Mouse (Mus musculus) neural tube, embryonic 12.5 days (tissue): ENCODE results near the gene Pin1rt1. TPM values are rescaled to one million over a fixed set of nuclear protein-coding genes. Genes with fewer than 3 reads are reported as not detected.
A peak's percentile ranks its signal among the peaks of the same experiment; 100 is the strongest.

Experiments used
- ATAC-seq: fragments of 200-750 bp; cut with Nextera tagmentation; 2 replicates; pipeline ENCODE4 v1.8.0; 2017; ENCODE audit warnings: low read depth, mild to moderate bottlenecking, moderate TSS enrichment, moderate library complexity; ENCODE audit not compliant: low FRiP score
- H3K27ac ChIP-seq: fragments of 300-500 bp; sonication (generic); 2 replicates; pipeline ENCODE4 v1.5.1; 2016
- H3K27me3 ChIP-seq: fragments of 300-500 bp; sonication (generic); replicated peaks from 2 replicates; pipeline ENCODE4 v1.6.1; 2016; ENCODE audit warnings: mild to moderate bottlenecking
- H3K36me3 ChIP-seq: fragments of 300-500 bp; sonication (generic); 2 replicates; pipeline ENCODE4 v1.6.1; 2016; ENCODE audit warnings: mild to moderate bottlenecking
- H3K4me1 ChIP-seq: fragments of 300-500 bp; sonication (generic); 2 replicates; pipeline ENCODE4 v1.6.1; 2016
- H3K4me2 ChIP-seq: fragments of 300-500 bp; sonication (generic); replicated peaks from 2 replicates; pipeline ENCODE4 v1.6.1; 2016; ENCODE audit warnings: mild to moderate bottlenecking
- H3K4me3 ChIP-seq: fragments of 300-500 bp; sonication (generic); 2 replicates; pipeline ENCODE4 v1.5.1; 2016
- H3K9ac ChIP-seq: fragments of 300-500 bp; sonication (generic); 2 replicates; pipeline ENCODE4 v1.6.1; 2016; ENCODE audit warnings: mild to moderate bottlenecking
- H3K9me3 ChIP-seq: fragments of 300-500 bp; sonication (generic); 2 replicates; pipeline ENCODE4 v1.6.1; 2016; ENCODE audit warnings: mild to moderate bottlenecking
- WGBS: fragments of 180-500 bp; shearing (Covaris S2); methylation state at CpG from one replicate; pipeline ENCODE4 v1.1.7; 2016; 5-methylcytosine and 5-hydroxymethylcytosine counted together
- polyA plus RNA-seq: library from polyadenylated mRNA; unstranded; fragments of >200 nt; fragmentation: Nextera tagmentation; extraction: Ambion mirVana; gene quantifications from 2 replicates; pipeline ENCODE4 v1.2.1, GENCODE M21; 2016

The Pin1rt1 gene
- polyA plus RNA-seq, 1 experiment from 2014 or later: not detected

DNA sequence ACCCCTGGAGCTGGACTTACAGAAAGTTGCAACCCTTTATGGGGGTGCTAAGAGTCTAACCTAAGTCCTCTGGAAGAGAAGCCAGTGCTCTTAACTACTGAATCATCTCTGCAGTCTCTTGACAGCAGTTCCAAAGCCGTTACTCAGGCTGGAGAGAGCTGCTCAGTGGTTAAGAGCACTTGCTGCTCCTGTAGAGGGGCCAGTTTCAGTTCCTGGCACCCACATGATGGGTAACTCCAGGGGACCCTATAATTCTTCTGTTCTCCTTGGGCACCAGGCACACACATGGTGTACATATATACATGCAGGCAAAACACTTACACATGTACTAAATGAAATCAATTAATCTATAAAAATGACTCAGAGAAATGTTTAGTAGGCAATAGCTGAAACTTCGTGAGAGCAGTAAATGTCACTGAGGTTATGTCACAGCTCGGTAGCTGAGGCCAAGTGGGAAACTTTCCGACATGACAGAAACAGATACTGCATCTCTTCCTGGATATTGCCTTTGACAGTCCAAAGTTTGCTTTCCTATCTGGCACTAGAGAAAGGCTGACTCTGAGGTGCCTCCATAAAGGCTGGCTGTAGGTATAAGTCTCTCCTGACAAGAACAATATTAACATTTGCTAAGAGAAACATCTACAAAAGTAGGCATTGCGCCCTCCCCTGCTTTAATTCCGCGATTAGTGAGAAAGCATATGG lies 24.2 kb upstream of the Pin1rt1 start:
- no peak overlapping the region for H3K4me2 ChIP-seq
- no peak overlapping the region for H3K4me3 ChIP-seq
- H3K9me3 ChIP-seq: no peaks in the 10 kb centered on the region
- peaks cover 26% of the 10 kb centered on the region for H3K27me3 ChIP-seq
- ATAC-seq: no peak
- H3K4me1 ChIP-seq: peaks cover 15% of the 10 kb centered on the region; the same call in 1 of the 2 replicates
- WGBS: 64% methylated on average over 7 of the region's 7 CpGs
- no peak overlapping the region for H3K9ac ChIP-seq
- no peak overlapping the region for H3K27ac ChIP-seq
- H3K36me3 ChIP-seq: no peaks in the 10 kb centered on the region

DNA sequence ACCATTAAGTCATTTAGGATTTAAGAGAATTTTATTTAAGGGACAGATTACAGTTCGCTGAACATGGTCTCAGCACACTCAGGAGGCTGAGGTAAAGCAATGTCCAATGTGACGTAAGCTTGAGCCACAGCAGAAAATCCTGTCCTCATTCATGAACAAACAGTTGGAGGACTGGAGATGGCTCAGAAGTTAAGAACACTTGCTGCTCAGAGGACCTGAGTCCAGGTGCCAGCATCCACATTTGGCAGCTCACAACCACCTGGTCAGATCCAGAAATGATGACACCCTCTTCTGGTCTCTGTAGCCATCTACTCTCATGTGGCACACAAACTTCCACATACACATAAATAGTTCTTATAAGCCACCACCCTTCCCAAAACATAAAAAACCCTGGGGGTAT lies 23.5 kb upstream of the Pin1rt1 start:
- WGBS: 94% methylated on average over 2 of the region's 2 CpGs
- Histone ChIP-seq H3K9me3 (no peaks in the 10 kb centered on the region), H3K9ac (no peak overlapping the region), H3K4me3 (no peak overlapping the region), H3K4me1 (peaks cover 15% of the 10 kb centered on the region; the same call in 1 of the 2 replicates), H3K27ac (no peak overlapping the region), H3K27me3 (peaks cover 26% of the 10 kb centered on the region), H3K4me2 (no peak overlapping the region), H3K36me3 (no peaks in the 10 kb centered on the region)
- no peak for ATAC-seq

DNA sequence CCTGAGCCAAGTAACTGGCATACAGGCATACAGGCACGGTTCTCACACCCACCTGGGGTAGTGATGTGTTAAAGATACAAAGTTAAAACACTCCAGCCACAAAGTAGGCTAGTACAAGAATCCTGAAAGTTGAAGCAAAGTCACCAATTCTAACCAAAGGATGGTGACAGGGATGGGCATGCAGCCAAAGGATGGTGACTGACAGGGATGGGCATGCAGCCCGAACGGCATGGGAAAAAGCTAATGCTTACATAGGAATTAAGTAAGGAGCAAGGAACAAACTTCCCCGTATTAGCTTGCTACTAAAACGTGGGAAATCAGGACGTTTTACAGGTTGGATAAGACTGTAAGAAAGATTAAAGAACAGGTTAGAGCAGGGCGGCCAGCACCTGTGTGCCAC lies 20.1 kb upstream of the Pin1rt1 start:
- Histone ChIP-seq H3K4me3 (no peak overlapping the region), H3K27ac (no peak overlapping the region), H3K36me3 (no peaks in the 10 kb centered on the region), H3K27me3 (peaks cover 4% of the 10 kb centered on the region), H3K9me3 (no peaks in the 10 kb centered on the region), H3K4me1 (no peaks in the 10 kb centered on the region), H3K9ac (no peak overlapping the region), H3K4me2 (no peak overlapping the region)
- ATAC-seq: no peak
- 78% methylated on average over 7 of the region's 7 CpGs for WGBS

DNA sequence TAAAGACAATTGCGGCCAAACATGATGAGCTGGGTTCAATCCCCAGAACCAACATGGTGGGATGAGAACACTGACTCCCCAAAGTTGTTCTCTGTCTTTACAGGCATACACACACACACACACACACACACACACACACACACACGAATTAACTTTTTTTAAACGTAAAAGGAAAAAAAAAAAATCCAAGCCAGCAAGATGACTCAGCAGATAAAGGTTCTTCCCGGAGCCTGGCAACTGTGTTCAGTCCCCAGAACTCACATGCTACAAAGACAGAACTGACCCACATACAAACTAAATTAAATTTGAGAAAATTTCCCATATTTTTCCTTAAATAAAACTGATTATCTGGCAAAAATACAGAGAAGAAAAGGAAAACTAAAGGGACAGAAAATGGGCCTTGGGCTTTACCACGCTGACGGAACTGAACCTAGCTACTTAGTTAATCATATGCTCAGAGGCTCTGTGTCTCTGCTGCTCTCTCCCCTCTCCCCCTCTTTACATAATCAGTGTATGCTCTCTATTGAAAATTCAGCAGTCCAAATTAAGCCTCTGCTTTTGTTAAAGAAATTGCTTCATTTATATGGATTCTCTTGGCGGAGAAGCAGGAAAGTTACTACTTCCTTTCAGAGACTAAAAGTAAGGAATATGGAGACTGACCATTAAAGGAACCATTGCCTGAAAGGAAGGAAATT lies 16.5 kb upstream of the Pin1rt1 start:
- Histone ChIP-seq H3K27ac (no peak overlapping the region), H3K4me3 (no peak overlapping the region), H3K4me1 (no peaks in the 10 kb centered on the region), H3K36me3 (no peaks in the 10 kb centered on the region), H3K4me2 (no peak overlapping the region), H3K27me3 (no peaks in the 10 kb centered on the region), H3K9ac (no peak overlapping the region), H3K9me3 (no peaks in the 10 kb centered on the region)
- ATAC-seq: no peak
- 85% methylated on average over 7 of the region's 7 CpGs for WGBS

DNA sequence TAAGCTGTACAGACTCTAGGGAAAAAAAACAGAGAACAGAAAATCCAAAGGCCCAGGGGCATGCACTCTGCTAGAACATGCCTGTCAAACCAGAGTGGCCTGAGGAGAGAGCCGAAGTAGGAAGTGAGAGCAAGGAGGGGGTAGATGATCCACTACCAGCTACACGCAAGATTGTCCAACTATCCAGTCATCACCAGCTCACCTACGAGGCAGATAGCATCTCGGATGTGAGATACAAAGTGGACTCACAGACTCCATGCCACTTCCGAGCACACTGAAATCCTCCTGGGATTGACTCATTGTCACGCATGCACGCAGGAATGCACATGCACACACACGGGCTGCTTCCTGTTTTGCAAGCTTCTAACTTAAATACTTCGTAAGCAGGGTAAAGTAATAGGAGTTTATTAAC lies 15.9 kb upstream of the Pin1rt1 start:
- H3K9ac ChIP-seq: no peak overlapping the region
- H3K27ac ChIP-seq: no peak overlapping the region
- WGBS: 82% methylated on average over 9 of the region's 9 CpGs
- H3K4me3 ChIP-seq: no peak overlapping the region
- H3K4me2 ChIP-seq: no peak overlapping the region
- no peak for ATAC-seq
- H3K9me3 ChIP-seq: no peaks in the 10 kb centered on the region
- no peaks in the 10 kb centered on the region for H3K4me1 ChIP-seq
- H3K36me3 ChIP-seq: no peaks in the 10 kb centered on the region
- no peaks in the 10 kb centered on the region for H3K27me3 ChIP-seq

DNA sequence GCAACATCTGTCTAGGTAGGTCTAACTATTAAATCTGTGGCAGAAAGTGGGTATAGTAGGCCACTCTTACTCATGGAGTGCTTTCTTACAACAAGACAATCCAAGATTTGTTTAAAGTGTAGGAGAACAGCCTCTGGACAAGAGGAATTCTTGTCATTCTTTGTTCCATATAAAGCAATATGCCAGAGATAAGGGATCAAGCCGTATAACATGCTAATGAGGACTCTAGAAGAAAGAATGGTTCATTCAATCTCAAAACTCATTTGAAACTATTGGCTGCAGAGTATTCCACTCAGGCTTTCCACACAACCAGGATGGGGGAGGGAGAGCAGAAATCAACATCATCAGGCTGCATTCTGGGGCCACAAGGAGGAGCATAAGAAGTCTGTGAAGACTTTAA lies 11.2 kb upstream of the Pin1rt1 start:
- H3K9me3 ChIP-seq: no peaks in the 10 kb centered on the region
- ATAC-seq: no peak
- H3K4me1 ChIP-seq: no peaks in the 10 kb centered on the region
- no peaks in the 10 kb centered on the region for H3K27me3 ChIP-seq
- H3K4me2 ChIP-seq: no peak overlapping the region
- 68% methylated on average over 1 of the region's 1 CpGs for WGBS
- no peaks in the 10 kb centered on the region for H3K36me3 ChIP-seq
- no peak overlapping the region for H3K27ac ChIP-seq
- H3K4me3 ChIP-seq: no peak overlapping the region
- H3K9ac ChIP-seq: no peak overlapping the region

DNA sequence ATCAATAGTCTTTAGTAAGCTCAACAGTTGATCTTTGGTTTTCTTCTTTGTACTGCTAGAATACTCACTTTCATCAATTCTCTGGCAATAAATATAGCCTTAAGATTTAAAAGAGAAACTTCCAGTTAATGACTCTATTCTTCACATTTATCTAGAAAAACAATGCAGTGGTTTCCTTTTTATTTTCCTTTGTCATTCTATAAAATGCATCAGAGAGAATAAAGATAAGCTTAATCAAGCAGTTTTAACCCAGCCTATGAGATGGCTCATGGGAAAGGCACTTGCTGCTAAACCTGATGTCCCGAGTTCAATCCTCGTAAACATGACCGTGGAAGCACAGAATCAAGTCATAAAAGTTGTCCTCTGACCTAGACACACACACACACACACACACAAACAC lies 5.8 kb upstream of the Pin1rt1 start:
- Histone ChIP-seq H3K27me3 (no peaks in the 10 kb centered on the region), H3K36me3 (no peaks in the 10 kb centered on the region), H3K9ac (no peak overlapping the region), H3K27ac (no peak overlapping the region), H3K4me3 (no peak overlapping the region), H3K4me2 (no peak overlapping the region), H3K4me1 (no peaks in the 10 kb centered on the region), H3K9me3 (no peaks in the 10 kb centered on the region)
- ATAC-seq: no peak
- 60% methylated on average over 3 of the region's 3 CpGs for WGBS

DNA sequence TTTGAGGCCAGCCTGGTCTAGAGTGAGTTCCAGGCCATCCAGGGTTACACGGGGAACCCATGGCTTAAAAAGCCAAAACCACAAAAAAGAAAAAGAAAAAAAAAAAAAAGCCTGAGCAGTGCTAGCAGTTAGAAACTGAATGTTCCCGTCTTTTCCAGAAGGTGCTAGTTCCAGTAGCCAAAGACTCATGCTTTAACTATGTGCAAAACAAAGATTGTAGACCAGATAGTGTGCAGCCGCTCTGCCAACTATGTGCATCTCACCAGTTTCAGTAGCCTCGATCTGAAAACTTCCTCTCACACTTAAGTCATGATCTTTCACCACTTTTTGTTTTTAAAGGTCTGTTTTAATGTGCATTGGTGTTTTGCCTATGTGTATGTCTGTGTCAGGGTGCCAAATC lies 1.6 kb upstream of the Pin1rt1 start:
- Histone ChIP-seq H3K36me3 (no peaks in the 10 kb centered on the region), H3K4me1 (no peaks in the 10 kb centered on the region), H3K4me2 (no peak overlapping the region), H3K27me3 (no peaks in the 10 kb centered on the region), H3K27ac (no peak overlapping the region), H3K9ac (no peak overlapping the region), H3K4me3 (no peak overlapping the region), H3K9me3 (no peaks in the 10 kb centered on the region)
- 90% methylated on average over 4 of the region's 4 CpGs for WGBS
- no peak for ATAC-seq

DNA sequence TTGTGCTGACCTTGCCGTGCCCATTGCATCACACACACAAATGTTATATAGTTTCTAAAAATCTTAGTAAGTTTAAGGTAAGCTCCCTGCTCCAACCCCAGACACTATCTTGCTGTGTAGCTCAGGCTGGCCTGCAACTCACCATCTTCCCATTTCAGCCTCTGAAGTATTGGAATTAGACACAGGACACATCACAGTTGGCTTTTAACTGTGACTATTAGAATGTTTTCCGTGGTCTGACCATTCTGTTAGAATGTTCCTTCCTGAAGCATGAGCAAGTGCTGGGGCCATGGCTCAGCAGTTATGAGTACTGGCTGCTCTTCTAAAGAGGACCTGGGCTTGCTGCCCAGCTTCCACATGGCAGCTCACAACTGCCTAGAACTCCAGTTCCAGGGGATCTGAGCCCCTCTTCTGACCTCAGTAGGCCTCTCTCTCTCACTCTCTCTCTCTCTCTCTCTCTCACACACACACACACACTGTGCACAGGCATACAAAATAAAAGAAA lies 1.1 kb upstream of the Pin1rt1 start:
- Histone ChIP-seq H3K4me2 (no peak overlapping the region), H3K27me3 (no peaks in the 10 kb centered on the region), H3K36me3 (no peaks in the 10 kb centered on the region), H3K4me3 (no peak overlapping the region), H3K4me1 (no peaks in the 10 kb centered on the region), H3K9ac (no peak overlapping the region), H3K9me3 (no peaks in the 10 kb centered on the region), H3K27ac (no peak overlapping the region)
- no peak for ATAC-seq
- WGBS: 94% methylated on average over 2 of the region's 2 CpGs

DNA sequence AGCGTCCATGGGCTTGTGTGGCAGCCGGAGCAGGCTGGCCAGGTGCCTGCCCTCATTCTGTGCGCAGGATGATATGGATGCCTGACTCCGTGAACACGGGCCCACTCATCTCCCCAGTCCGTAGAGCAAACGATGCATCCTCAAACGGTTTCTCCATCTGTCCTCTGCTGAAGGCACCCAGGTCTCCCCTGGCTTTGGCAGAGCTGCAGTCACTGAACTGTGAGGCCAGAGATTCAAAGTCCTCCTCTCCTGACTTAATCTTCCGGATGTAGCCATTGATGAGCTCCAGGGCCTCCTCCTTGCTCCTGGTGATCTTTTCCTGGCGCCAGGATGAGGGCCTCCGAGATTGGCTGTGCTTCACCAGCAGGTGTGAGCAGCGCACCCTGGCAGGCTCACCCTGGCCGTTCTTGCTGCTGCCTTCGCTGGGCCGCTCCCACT lies 1.9 kb downstream of the Pin1rt1 start:
- no peak overlapping the region; the same call in 1 of the 2 replicates for H3K4me2 ChIP-seq
- H3K4me1 ChIP-seq: peaks cover 13% of the 10 kb centered on the region
- H3K36me3 ChIP-seq: no peaks in the 10 kb centered on the region
- no peak overlapping the region for H3K4me3 ChIP-seq
- H3K9ac ChIP-seq: no peak overlapping the region
- H3K27me3 ChIP-seq: no peaks in the 10 kb centered on the region
- H3K27ac ChIP-seq: no peak overlapping the region
- ATAC-seq: no peak
- no peaks in the 10 kb centered on the region for H3K9me3 ChIP-seq
- WGBS: 31% methylated on average over 15 of the region's 15 CpGs

DNA sequence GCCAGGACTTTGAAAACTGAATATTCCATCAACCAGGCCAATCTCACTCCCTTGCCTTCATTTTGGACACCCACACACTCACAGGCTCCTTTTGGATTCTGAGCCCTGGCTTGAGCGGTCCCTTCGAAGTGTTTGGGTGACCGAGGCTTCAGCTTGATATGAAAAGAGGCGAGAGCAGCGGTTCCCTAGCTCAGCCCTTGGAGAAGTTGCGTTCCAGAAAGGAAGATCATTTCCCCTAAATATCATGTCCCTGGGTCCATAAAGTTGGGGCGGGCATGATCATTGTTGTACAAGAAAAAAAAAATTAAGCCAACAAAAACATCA lies 3.7 kb downstream of the Pin1rt1 start:
- H3K4me3 ChIP-seq: peak overlapping the region; percentile 84
- H3K4me2 ChIP-seq: peak overlapping the region; percentile 65
- H3K4me1 ChIP-seq: peaks cover 13% of the 10 kb centered on the region
- H3K27ac ChIP-seq: peak overlapping the region; percentile 81; the same call in 1 of the 2 replicates
- peak; percentile 34 for ATAC-seq
- 2% methylated on average over 7 of the region's 7 CpGs for WGBS
- peak overlapping the region; percentile 93 for H3K9ac ChIP-seq
- H3K9me3 ChIP-seq: no peaks in the 10 kb centered on the region
- H3K36me3 ChIP-seq: no peaks in the 10 kb centered on the region
- H3K27me3 ChIP-seq: no peaks in the 10 kb centered on the region

DNA sequence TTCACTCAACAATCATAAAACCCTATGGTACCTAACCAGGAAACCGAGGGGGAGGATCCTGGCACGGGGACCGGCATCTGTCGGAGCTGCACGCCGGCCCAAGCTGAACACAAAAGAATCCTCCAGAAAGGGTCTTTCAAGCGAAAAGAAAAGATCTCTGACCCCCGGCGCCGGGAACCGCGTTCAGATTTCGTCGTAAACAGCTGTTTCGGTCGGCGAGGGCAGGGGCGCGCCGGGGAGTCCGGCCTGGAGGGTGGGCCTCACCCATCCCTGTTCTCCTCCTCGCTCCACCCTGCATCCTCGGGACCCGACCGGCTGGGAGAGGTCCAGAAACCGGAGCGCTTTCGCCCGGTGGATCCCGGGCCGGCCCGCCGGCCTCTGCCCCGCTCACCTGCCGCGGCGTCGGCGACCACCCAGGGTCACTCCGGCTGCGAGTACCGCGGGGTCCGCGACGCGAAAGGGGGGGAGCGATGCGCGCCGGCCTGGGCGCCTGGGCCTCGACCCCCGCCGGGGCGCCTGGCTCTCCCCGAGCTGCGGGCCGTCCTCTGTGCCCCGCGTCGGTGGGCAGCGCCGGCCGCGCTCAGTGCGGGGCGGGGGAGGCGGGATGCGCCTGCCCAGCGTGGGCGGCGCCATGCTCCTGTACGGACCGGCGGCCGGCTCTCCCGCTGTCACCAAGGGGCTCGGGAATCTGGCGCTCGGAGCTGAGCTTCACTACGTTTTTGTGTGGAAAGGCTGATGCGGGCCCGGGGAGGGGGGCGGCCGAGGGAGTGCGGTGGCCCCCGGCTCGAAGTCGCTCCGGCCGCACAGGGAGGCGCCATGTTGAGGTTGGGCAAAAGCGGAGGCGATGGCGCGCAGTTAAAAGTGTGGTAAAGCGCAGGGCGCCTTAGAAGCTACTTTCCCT lies 4.3 kb downstream of the Pin1rt1 start, which contains the start of gene Tcp11l1:
Gene Tcp11l1 (minus strand): TSS at position 585 of the 901 bp plus-strand sequence.
- Histone ChIP-seq H3K4me3 (peak within 1 kb of the TSS; percentile 84), H3K4me2 (peak within 1 kb of the TSS; percentile 65), H3K27me3 (no peaks in the 10 kb centered on the region), H3K27ac (peak within 1 kb of the TSS; percentile 81), H3K4me1 (peaks cover 13% of the 10 kb centered on the region), H3K36me3 (no peaks in the 10 kb centered on the region), H3K9me3 (no peaks in the 10 kb centered on the region), H3K9ac (peak within 1 kb of the TSS; percentile 93)
- under 1% methylated on average over 92 of the region's 99 CpGs for WGBS
- ATAC-seq: peak; percentile 92
